Mouse (Mus musculus): ENCODE measurements at regions not wholly inside any gene's neighbourhood (a gene's known extent, or its start where the extent isn't known, plus 50 kb on each side); places are given as distances from the start of the nearest gene placed in this dataset.

DNA sequence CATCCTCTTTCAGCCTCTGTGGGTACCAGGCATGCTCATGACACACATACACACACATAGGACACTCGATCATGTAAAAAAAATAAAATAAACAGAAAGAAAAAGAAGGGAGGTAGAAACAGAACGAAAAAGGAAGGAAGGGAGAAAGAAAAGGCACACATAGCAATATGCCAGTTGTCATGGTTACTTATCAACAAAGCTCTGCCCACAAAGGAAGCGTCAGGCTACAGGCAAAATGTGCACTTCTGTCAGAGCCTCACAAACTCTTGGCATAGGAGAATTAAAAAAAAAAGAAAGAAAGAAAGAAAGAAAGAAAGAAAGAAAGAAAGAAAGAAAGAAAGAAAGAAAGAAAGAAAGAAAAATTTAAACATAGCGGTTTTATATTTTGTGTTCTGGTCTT is 56.9 kb upstream of the Sox2 start:
- in situ Hi-C loops (cut with MboI, MseI) = no loop called here

DNA sequence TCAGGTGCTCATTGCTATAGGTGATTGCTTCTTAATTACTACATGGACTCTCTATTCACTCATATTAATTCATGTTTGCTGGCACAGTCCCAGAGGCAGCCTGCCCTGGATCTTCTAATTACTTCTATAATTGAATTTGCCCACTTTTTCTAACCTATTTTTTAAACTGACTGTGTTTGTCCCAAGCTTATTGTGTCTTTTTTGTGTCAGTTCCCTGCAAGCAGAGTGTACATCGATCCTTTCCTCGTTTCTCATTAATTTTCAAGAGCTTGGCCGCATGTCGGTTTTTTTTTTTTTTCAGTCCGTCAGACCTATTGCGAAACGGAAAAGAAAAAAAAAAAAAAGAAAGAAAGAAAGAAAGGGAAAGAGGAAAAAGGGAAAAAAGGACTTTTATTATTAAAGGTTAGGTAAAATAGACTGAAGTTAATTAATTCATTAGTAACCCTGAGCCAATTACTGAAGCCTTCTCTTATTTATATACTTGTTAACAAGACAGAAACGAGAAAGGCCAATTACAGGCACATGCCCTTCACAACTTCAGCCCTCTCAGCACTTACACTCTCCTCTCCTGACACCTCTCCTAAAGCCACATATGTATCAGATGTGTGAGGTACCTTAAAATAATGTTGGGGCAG is 72.2 kb upstream of the Sox2 start:
- in situ Hi-C loops (cut with MboI, MseI) = no loop called here

DNA sequence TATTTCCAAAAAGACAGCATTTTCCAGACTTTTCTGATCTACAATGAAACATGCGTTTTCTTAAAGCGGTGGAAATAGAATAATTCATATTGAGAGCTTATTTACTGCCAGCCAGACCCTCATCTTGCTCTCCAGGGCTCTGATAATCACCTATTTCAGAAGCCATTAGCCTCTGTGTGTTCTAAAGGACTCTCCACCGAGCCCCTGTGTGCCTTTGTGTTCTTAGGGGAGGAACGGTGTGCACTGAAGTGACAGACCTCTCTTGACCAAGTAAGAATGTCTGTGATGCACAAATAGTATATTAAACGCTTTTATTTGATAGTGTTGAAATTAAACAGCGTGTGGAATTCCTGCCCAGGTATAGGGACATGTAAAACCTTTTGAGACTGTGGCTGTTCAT is 73.1 kb upstream of the Sox2 start:
- in situ Hi-C loops (cut with MboI, MseI) = no loop called here

DNA sequence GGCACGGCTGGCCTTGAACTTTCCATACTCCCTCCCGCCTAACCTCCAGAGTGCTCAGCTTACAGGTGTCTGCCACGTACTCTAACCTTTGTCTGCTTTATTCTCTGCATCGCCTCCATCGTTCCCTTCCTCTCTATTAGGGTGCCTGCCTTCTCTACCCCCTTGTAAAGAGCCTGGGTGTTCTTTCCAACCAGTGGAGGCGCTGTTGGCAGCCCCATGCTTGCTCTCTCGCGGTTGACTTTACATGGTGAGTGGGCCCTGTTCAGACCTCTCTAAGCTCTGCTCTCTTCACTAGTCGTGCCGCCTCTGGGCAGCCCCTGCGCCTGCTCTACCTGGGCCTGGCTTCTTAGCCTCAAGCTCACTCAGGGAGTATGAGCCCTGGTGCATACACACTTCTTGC is 74.0 kb upstream of the Sox2 start:
- in situ Hi-C loops (cut with MboI, MseI) = no loop called here

DNA sequence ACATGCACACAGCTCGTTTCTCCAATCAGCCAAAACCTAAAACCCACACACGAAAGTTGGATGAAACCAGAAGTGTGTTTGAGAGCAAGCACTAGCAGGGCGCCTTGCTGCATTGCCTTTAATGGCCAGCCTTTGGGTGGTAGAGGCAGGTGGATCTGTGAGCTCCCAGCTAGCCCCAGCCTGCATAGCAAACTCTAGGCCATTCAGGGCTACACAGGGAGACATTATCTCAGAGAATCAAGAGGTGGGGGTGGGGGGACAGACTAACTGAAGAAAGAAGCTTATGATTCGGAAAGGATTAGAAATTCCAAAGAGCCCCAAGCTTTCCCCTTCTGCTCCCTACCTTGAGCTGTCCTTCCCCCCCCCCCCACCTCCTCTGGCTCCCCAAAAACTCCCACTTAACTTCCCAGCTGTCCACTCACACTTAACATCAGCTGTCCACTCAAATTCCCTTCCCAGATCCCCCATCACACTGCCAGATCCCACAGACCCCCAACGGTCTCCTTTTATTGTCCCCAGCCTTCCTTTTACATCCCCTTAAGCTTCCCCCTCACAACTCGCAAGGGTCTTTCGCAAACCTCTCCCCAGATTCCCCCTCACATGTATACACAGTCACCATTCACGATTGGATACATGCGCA is 75.4 kb upstream of the Sox2 start:
- in situ Hi-C loops (cut with MboI, MseI) = loop anchor here (25.0 kb wide), 1 partner anchor 487 kb away; no protein-coding TSS in a partner anchor

DNA sequence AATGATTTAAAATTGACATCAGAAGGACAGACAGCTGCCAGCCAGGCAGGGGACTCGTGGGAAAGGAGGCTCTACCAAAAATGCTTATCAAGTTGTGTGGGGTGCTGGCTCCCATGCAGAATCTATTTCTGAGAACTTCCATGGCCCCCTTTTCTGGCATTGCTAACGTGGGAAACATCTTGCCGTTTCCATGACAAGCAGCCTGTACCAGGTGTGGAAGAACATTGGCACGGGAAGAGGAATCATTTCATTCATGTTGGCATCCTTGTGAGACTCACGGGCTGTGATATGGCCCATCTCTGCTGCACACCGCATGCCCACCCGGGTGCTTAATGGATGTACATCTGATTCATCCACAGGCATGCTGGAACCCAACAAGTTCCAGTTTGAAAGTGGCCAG is 76.9 kb upstream of the Sox2 start:
- in situ Hi-C loops (cut with MboI, MseI) = loop anchor here (25.0 kb wide), 1 partner anchor 489 kb away; no protein-coding TSS in a partner anchor

DNA sequence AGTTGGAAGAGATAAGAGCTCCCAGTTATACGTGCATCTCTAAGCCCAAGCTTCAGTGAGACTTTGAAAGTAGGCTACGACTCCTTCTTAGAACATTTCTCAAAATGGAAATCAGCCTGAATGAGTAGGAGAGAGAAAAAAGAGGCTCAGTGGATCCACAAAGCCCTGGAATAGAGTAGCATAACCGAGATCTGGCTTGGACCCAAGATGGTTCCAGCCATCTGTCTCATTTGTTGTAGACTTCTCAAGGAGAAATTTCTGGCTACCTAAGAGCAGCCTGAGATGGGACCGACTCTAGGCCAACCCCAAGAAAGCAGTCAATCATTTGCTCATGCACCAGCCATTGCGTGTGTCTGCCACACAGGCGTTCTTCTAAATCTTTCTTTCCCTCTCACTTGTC is 78.1 kb upstream of the Sox2 start:
- in situ Hi-C loops (cut with MboI, MseI) = loop anchor here (25.0 kb wide), 1 partner anchor 490 kb away; no protein-coding TSS in a partner anchor

DNA sequence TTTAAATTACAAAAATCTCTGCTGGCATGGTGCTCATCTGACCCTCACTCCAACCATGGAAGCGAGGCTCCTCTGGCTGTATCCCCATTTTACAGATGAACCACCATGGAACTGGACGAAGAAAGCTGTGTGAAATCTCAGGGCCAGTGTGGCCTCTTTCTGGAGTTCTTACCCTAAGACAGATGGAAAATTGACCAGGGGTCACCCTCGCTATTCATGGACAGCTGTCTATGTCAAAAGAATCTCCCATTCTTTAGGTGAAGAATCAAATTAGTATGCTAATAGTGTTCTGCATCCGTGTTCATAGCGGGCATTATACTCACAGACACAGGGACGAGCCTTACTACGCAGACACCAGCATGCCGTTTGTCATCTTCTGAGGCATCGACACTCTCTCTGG is 78.6 kb upstream of the Sox2 start:
- in situ Hi-C loops (cut with MboI, MseI) = loop anchor here (25.0 kb wide), 1 partner anchor 491 kb away; no protein-coding TSS in a partner anchor

DNA sequence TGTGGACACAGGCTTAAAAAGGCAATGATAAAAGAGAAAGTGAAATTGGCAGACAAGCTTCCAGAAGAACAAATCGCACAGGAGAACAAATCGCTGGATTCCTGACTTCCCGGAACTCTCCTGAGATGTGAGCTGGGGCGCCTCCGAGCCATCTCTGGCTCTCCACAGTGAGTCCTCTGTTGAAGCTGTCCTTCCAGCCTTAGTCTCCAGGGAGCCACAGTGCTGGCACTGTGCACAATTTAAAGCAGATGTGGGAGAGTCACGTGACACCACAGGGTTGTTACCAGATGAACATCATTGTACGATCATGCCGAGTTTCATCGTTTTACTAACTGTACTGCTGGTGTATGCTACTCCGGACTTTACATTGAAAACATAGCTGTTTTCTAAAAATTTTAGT is 80.2 kb upstream of the Sox2 start:
- in situ Hi-C loops (cut with MboI, MseI) = loop anchor here (25.0 kb wide), 1 partner anchor 492 kb away; no protein-coding TSS in a partner anchor

DNA sequence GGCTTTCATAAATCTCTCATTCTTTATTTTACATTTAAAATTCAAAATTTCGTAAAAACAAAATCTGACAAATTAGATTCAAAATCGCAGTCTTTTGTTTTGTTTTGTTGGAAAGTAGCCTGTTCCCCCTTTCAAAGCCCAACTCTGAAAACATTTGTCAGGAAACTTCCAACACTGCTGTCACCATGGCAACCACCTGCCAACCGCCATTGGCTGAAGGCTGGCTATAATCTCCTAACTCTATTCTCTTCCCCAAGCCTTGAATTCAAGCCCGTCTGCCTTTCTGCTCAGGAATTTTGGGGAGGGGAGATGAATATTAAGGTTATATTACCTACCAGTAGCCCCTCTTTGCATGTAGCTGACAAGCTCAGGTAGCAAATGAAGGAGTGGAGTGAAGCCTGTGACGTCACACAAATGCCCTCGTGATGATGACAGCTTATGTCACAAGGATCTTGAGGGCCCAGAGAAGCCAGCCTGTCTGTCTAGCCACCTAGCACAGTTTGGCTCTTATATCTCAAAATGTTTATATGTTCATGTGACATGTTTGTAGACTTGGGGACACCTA is 82.0 kb upstream of the Sox2 start:
- in situ Hi-C loops (cut with MboI, MseI) = loop anchor here (25.0 kb wide), 1 partner anchor 494 kb away; no protein-coding TSS in a partner anchor

DNA sequence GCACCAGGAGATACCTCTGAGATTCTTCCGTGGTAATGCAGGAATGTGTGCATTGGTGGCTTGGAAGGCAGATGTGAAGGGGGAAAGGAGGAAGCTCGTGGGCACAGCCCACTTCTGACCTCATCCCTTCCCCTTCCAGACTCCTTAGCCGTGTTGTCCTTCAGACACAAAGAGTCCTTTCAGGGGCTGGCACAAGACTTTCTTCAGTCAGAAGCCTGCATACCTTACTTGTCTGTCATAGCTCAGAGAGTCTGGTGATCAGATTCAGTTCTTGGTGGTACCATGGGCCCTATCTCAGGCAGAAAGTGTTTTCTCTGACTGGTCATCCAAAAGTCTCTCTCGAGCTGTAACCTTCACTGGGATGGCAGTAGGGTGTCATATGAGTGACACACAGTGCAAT is 84.8 kb upstream of the Sox2 start:
- in situ Hi-C loops (cut with MboI, MseI) = loop anchor here (25.0 kb wide), 1 partner anchor 497 kb away; no protein-coding TSS in a partner anchor

DNA sequence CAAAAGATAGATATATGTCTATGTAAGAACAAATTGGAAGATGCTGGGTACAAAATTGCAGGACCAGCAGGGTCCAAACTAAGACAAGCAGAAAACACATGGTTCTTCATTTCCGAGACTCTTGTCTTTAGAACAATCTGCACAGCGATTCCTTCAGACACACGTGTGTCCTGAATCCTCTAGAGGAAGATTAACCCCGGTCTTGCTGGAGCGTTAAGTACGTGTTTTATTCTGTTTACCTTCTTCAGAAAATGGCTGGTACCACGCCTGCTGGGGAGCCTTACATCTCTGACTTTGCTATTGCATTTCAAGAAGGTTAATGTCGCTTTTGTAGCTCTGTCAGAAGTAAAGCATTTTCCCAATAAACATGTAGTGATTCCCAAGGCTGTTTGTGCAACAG is 87.3 kb upstream of the Sox2 start:
- in situ Hi-C loops (cut with MboI, MseI) = loop anchor here (25.0 kb wide), 1 partner anchor 499 kb away; no protein-coding TSS in a partner anchor

DNA sequence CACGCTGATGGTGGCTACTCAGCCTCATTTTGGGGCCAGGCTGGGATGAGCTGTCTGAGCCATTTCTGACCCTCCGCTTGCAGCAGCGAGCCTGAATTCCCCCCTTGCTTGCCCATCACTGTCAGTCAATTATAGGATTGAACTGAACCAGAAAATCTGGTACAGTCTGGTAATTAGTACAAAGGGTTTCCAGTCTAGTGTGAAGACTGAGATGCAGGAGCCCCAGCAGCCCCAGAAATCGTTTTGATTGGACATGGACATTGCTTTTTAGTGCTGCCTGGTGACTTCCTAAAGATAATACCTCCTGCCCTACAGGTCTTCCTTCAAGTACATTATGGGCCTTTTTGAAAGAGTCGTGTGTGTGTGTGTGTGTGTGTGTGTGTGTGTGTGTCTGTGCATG is 88.5 kb upstream of the Sox2 start:
- in situ Hi-C loops (cut with MboI, MseI) = loop anchor here (25.0 kb wide), 1 partner anchor 501 kb away; no protein-coding TSS in a partner anchor

DNA sequence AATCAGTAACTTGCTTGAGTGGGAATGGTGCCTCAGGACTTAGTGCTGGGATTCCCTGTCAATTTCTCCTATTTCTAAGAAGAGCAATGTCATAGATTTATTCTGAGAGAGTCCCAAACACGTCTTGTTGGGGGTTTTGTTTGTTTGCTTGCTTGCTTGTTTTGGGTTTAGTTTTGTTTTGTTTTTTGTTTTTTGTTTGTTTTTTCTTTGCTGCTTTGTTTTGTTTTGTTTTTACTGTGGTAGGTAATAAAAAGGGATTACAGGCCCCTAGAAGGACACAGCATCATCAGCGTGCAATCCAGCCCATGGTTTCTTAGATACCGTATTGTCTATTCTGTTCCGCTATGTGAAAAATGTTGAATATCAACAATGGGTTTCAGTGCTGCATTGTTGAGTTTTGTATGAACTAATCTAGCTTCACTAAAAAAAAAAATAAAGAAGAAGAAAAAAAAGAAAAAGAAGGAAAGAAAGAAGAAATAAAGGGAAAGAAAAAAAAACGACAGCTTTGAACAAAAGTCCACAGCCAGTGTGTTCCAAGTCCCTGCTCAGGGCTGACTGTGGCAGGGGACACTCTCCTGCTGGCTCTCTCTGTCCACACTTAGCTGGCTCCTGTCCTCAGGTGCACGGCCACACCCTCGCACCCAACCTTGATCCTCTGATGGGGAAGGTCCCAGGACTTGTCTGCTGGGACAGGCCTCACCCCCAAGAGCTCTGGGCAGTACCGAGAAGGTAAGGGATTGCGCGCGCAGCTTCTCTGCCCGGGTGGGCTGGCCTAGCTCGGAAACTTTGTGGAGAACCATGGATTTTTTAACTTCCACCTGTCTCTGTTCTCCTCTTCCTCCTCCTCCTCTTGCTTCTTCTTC is 90.1 kb upstream of the Sox2 start:
- in situ Hi-C loops (cut with MboI, MseI) = loop anchor here (25.0 kb wide), 1 partner anchor 502 kb away; no protein-coding TSS in a partner anchor

DNA sequence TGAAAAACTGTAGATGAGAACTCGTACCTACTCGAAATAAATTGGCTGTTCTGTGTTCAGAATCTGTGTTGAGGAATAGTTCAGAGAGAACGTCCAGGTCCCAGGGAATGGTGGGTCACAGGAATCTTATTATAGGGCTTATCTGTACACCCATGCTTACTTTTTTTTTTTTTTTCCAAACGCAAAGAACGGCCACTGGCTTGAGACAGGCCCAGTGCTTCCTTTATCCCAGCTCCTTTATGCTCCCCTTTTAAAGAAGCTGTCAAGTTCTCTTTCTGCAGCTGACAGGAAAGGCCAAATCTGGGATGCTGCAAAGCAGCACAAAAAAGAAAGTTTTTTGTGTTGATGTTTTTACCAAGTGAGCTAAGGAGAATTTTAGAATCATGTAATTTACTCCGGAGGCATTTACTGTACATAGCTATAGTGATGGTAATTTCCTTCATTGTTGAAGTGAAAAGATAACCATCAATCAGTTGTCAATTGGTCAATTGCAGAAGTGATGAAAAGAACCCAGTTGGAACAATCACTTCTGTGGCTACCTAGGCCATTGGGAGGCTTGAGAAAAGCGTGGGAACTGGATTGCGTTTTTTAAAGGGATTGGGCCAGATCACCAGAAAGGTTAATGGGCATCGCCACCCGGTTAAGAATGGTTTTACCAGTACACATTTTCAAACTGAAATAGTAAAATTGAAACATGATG is 91.2 kb upstream of the Sox2 start:
- in situ Hi-C loops (cut with MboI, MseI) = loop anchor here (25.0 kb wide), 1 partner anchor 503 kb away; no protein-coding TSS in a partner anchor

DNA sequence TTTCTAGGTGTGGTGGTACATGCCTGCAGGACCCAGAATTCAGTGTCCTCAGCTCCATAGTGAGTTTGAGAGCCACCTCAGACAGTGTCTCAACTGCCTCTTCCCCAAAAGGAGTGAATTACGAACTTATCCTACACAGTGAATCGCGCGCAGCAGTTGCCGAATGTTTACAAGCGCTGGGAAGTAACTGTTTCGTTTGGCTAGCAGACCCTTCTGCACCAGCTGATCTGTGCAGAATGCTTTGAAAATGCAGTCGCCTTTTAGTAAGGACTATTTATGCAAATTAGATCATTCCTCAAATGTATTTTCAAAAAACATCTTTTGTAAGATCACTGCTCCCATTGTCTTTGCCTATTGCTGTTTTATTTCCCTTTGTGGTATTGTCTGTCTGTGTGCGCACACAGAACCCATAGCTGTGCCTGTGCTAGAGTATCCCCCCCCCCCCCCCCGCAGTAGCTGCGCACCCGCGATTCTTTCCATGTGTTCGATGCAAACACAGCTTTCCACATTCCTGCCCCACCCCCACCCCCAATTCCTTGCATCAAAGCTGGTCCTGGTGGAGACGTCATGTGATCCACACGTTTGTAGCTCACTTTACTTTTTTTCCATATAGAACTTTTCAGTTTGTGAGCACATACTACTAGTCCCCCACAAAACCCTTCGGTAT is 97.5 kb upstream of the Sox2 start:
- in situ Hi-C loops (cut with MboI, MseI) = loop anchor here (25.0 kb wide), 1 partner anchor 510 kb away; no protein-coding TSS in a partner anchor

DNA sequence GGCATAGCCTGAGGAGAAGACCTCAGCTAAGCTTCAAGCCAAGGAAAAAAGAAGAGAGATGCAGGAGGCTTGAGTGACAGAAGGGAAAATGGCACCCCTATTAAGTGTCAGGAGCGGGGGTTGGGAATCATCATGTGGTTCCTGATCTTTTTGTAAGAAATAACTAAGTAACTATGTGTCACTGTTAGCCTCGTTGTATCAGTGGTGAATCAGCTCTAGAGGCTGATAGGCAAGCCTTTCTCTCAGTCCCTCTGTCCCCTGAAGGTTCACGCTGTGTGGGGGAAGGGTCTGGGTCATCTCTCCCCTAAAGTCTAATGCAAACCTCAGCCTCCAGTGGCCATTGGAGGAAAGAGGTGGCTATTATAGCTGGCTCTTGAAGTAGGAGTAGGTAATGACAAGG is 99.1 kb upstream of the Sox2 start:
- in situ Hi-C loops (cut with MboI, MseI) = loop anchor here (25.0 kb wide), 1 partner anchor 511 kb away; no protein-coding TSS in a partner anchor

DNA sequence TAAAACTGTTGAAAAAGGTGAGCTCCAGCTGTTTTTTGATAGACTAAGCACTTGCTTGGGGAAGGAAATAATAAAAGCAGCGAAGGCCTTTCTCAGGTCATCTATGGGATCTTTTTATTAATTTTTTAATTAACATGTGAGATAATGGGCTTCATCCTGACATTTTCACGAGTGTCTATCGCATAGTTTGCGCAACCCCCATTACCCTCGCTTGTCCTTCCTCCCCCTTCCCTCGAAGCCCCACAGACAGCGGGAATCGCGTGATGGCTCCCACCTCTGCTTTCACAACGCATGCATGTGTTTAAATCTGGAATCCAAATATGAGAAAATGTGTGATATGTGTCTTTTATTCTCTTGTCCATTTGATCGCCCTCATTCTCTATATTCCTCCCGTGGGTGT is 100.0 kb upstream of the Sox2 start:
- in situ Hi-C loops (cut with MboI, MseI) = loop anchor here (25.0 kb wide), 1 partner anchor 512 kb away; no protein-coding TSS in a partner anchor

DNA sequence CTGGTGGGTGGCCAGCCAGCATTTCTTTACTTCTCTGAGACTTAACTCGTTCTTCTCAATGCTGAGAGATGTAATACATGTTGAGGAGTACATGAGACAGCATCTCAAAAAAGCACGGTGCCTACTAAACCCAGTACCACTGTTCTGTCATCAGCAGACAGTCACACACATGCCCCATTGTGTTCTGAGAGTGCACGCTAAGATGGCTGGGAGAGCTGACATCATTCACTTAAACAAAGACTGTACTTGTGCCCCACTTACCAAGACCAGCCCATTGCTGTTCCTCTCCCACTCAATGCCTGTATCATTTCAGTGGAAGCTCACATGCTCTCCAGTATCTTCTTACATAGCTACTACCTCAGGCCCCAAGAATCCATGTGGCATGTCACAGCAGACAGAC is 117.8 kb upstream of the Sox2 start:
- in situ Hi-C loops (cut with MboI, MseI) = no loop called here

DNA sequence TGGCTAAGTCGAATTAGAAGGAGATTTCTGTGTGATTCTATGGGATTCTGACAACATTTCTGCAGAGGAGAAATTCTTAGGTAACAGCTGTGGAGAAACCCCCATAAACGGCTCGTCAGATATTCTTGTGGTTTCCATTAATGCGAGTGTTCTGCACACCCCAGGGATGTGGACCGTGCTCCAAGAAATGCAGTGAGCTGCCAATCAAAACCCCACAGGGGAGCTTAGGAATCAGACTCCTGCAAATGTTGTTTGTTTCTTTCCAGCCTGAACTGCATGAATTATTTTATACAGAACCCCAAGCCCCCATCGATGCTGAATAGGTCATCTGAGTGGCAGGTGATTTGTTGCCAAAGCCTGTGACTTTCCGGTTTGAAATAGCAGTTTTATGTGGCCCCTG is 118.4 kb upstream of the Sox2 start:
- in situ Hi-C loops (cut with MboI, MseI) = no loop called here
